Mouse (Mus musculus) stomach, embryonic 14.5 days (tissue): ENCODE results near the gene Lamtor3. TPM values are rescaled to one million over a fixed set of nuclear protein-coding genes. Genes with fewer than 3 reads are reported as not detected.

Source experiments
- ATAC-seq: fragments of 200-750 bp; cut with Nextera tagmentation; 2 replicates; pipeline ENCODE4 v1.8.0; 2017; ENCODE audit warnings: low read depth, moderate TSS enrichment; ENCODE audit not compliant: insufficient number of reproducible peaks, insufficient read depth, low FRiP score
- H3K27ac ChIP-seq: fragments of 300-500 bp; sonication (generic); 2 replicates; pipeline ENCODE4 v1.5.1; 2014; ENCODE audit warnings: mild to moderate bottlenecking, low read length, moderate library complexity, mixed read lengths
- H3K27me3 ChIP-seq: fragments of 300-500 bp; sonication (generic); 2 replicates; pipeline ENCODE4 v1.6.1; 2014; ENCODE audit warnings: low read length, control low read depth, mixed read lengths; ENCODE audit not compliant: control insufficient read depth, insufficient read depth
- H3K36me3 ChIP-seq: fragments of 300-500 bp; sonication (generic); 2 replicates; pipeline ENCODE4 v1.6.1; 2014; ENCODE audit warnings: mild to moderate bottlenecking, control low read depth, low read length, moderate library complexity, mixed read lengths; ENCODE audit not compliant: control insufficient read depth, insufficient read depth
- H3K4me1 ChIP-seq: fragments of 300-500 bp; sonication (generic); 2 replicates; pipeline ENCODE4 v1.6.1; 2014; ENCODE audit warnings: low read length, control low read depth, mixed read lengths; ENCODE audit not compliant: control insufficient read depth, insufficient read depth
- H3K4me2 ChIP-seq: fragments of 300-500 bp; sonication (generic); replicated peaks from 2 replicates; pipeline ENCODE4 v1.6.1; 2014; ENCODE audit warnings: low read depth, low read length, control low read depth
- H3K4me3 ChIP-seq: fragments of 300-500 bp; sonication (generic); 2 replicates; pipeline ENCODE4 v1.5.1; 2014; ENCODE audit warnings: low read depth, low read length, control low read depth
- H3K9ac ChIP-seq: fragments of 300-500 bp; sonication (generic); replicated peaks from 2 replicates; pipeline ENCODE4 v1.6.1; 2014; ENCODE audit warnings: low read depth, mild to moderate bottlenecking, control low read depth, low read length, moderate library complexity, mixed read lengths
- H3K9me3 ChIP-seq: fragments of 300-500 bp; sonication (generic); 2 replicates; pipeline ENCODE4 v1.6.1; 2016; ENCODE audit warnings: low read depth, low read length, control low read depth; ENCODE audit not compliant: control insufficient read depth
- WGBS: fragments of 180-500 bp; shearing (Covaris S2); extraction: QIAGEN DNeasy Blood & Tissue Kit; methylation state at CpG from one replicate; pipeline ENCODE4 v1.1.7; 2014; 5-methylcytosine and 5-hydroxymethylcytosine counted together
- polyA plus RNA-seq: library from polyadenylated mRNA; unstranded; fragments of >200 nt; fragmentation: Nextera tagmentation; extraction: Ambion mirVana; gene quantifications from 2 replicates; pipeline ENCODE4 v1.2.1, GENCODE M21; 2014

Gene Lamtor3
- polyA plus RNA-seq, 1 experiment from 2014 or later: 119 TPM

- Histone ChIP-seq H3K27ac (no peak overlapping the region), H3K9ac (no peak overlapping the region), H3K9me3 (no peaks in the 10 kb centered on the region), H3K4me1 (peaks cover 4% of the 10 kb centered on the region; the same call in 1 of the 2 replicates), H3K27me3 (no peaks in the 10 kb centered on the region), H3K36me3 (no peaks in the 10 kb centered on the region), H3K4me3 (no peak overlapping the region), H3K4me2 (no peak overlapping the region)
- 20% methylated on average over 6 of the region's 6 CpGs for WGBS
- no peak for ATAC-seq
Observed at GRCm38 (mm10) chr3:137936541-137936940, 18.2 kb downstream of the Lamtor3 start.

- Histone ChIP-seq H3K27me3 (no peaks in the 10 kb centered on the region), H3K27ac (no peak overlapping the region), H3K36me3 (no peaks in the 10 kb centered on the region), H3K4me2 (no peak overlapping the region; the same call in 1 of the 2 replicates), H3K4me1 (0 out of 2 replicates have a peak, but pooled peaks cover 4% of the 10 kb centered on the region), H3K9ac (no peak overlapping the region), H3K4me3 (no peak overlapping the region), H3K9me3 (no peaks in the 10 kb centered on the region)
- 50% methylated on average over 6 of the region's 6 CpGs for WGBS
- peak; percentile 46 for ATAC-seq
Observed at GRCm38 (mm10) chr3:137938608-137939007, 20.3 kb downstream of the Lamtor3 start.

GRCm38 (mm10) chr3:137940757-137941156 is 22.5 kb downstream of the Lamtor3 start:
- Histone ChIP-seq H3K36me3 (no peaks in the 10 kb centered on the region), H3K4me1 (0 out of 2 replicates have a peak, but pooled peaks cover 4% of the 10 kb centered on the region), H3K27me3 (no peaks in the 10 kb centered on the region), H3K27ac (no peak overlapping the region), H3K4me3 (no peak overlapping the region), H3K9me3 (no peaks in the 10 kb centered on the region), H3K4me2 (no peak overlapping the region), H3K9ac (no peak overlapping the region)
- 66% methylated on average over 4 of the region's 4 CpGs for WGBS
- ATAC-seq: peak; percentile 61; the same call in 1 of the 2 replicates

- Histone ChIP-seq H3K4me2 (no peak overlapping the region), H3K27ac (no peak overlapping the region), H3K36me3 (no peaks in the 10 kb centered on the region), H3K9me3 (no peaks in the 10 kb centered on the region), H3K4me3 (no peak overlapping the region), H3K4me1 (no peaks in the 10 kb centered on the region), H3K27me3 (no peaks in the 10 kb centered on the region), H3K9ac (no peak overlapping the region)
- ATAC-seq: no peak
Observed at GRCm38 (mm10) chr3:137941555-137941954, 23.2 kb downstream of the Lamtor3 start.

GRCm38 (mm10) chr3:137942098-137942622 is 23.9 kb downstream of the Lamtor3 start:
- no peak for ATAC-seq
- no peak overlapping the region for H3K4me3 ChIP-seq
- H3K4me2 ChIP-seq: no peak overlapping the region
- no peak overlapping the region for H3K27ac ChIP-seq
- H3K27me3 ChIP-seq: no peaks in the 10 kb centered on the region
- WGBS: 88% methylated on average over 12 of the region's 12 CpGs
- no peaks in the 10 kb centered on the region for H3K36me3 ChIP-seq
- H3K9ac ChIP-seq: no peak overlapping the region
- no peaks in the 10 kb centered on the region for H3K4me1 ChIP-seq
- no peaks in the 10 kb centered on the region for H3K9me3 ChIP-seq

- H3K36me3 ChIP-seq: no peaks in the 10 kb centered on the region
- no peak for ATAC-seq
- H3K27me3 ChIP-seq: no peaks in the 10 kb centered on the region
- H3K4me3 ChIP-seq: no peak overlapping the region
- H3K9ac ChIP-seq: no peak overlapping the region
- WGBS: 81% methylated on average over 6 of the region's 6 CpGs
- H3K4me2 ChIP-seq: no peak overlapping the region
- H3K27ac ChIP-seq: no peak overlapping the region
- H3K4me1 ChIP-seq: no peaks in the 10 kb centered on the region
- no peaks in the 10 kb centered on the region for H3K9me3 ChIP-seq
Observed at GRCm38 (mm10) chr3:137943737-137944154, 25.4 kb downstream of the Lamtor3 start.

- Histone ChIP-seq H3K36me3 (no peaks in the 10 kb centered on the region), H3K4me1 (peaks cover 1% of the 10 kb centered on the region; the same call in 1 of the 2 replicates), H3K27me3 (no peaks in the 10 kb centered on the region), H3K9ac (no peak overlapping the region), H3K4me3 (no peak overlapping the region), H3K27ac (no peak overlapping the region), H3K4me2 (no peak overlapping the region), H3K9me3 (no peaks in the 10 kb centered on the region)
- no peak for ATAC-seq
- WGBS: 82% methylated on average over 3 of the region's 3 CpGs
Observed at GRCm38 (mm10) chr3:137946827-137947226, 28.5 kb downstream of the Lamtor3 start.

- Histone ChIP-seq H3K4me3 (no peak overlapping the region), H3K9me3 (no peaks in the 10 kb centered on the region), H3K4me2 (no peak overlapping the region), H3K27ac (no peak overlapping the region), H3K4me1 (peaks cover 8% of the 10 kb centered on the region), H3K36me3 (no peaks in the 10 kb centered on the region), H3K9ac (no peak overlapping the region), H3K27me3 (no peaks in the 10 kb centered on the region)
- ATAC-seq: no peak
- WGBS: 81% methylated on average over 4 of the region's 4 CpGs
Observed at GRCm38 (mm10) chr3:137947525-137947924, 29.2 kb downstream of the Lamtor3 start.
